Comparison of ENCODE assay signal across 8 mouse cellular contexts in genomic region chr5:24423129-24424003, GRCm38 (mm10). TPM values are rescaled to one million over a fixed set of nuclear protein-coding genes. Genes with fewer than 3 reads are reported as not detected.
DNase-seq lines count a peak whose midpoint lies in the region; ATAC-seq and TF ChIP-seq lines count a peak whose summit lies in the region.

TSS of gene Cdk5 (minus strand) at chr5:24423530.
TSS of gene Slc4a2 (plus strand) at chr5:24423837.

- peak; percentile 93 for ATAC-seq in embryonic facial prominence, embryonic 15.5 days (ENCODE audit: insufficient number of reproducible peaks, low FRiP score, low TSS enrichment, low read depth)
- peak; percentile 95 for ATAC-seq in limb, embryonic 14.5 days (ENCODE audit: low FRiP score, low read depth)
- peak; percentile 94 for ATAC-seq in midbrain, postnatal 0 days (ENCODE audit: low FRiP score)

- WGBS in bone marrow, adult 2 months = under 1% methylated on average over 46 of the region's 46 CpGs
- under 1% methylated on average over 46 of the region's 46 CpGs for WGBS in embryonic facial prominence, embryonic 15.5 days
- WGBS in limb, embryonic 14.5 days = 1% methylated on average over 46 of the region's 46 CpGs
- WGBS in midbrain, postnatal 0 days = 1% methylated on average over 46 of the region's 46 CpGs

- no peaks in the 10 kb centered on the region for H3K9me3 ChIP-seq in embryonic facial prominence, embryonic 15.5 days (replicated peaks)
- H3K9me3 ChIP-seq in limb, embryonic 14.5 days (ENCODE audit: control insufficient read depth, low read length) = no peaks in the 10 kb centered on the region
- H3K9me3 ChIP-seq in midbrain, postnatal 0 days (ENCODE audit: low read length) = no peaks in the 10 kb centered on the region

- H3K9ac ChIP-seq in embryonic facial prominence, embryonic 15.5 days = peak within 1 kb of the TSS; percentile 65
- H3K9ac ChIP-seq in limb, embryonic 14.5 days (ENCODE audit: low read depth, low read length, severe bottlenecking) = peak within 1 kb of the TSS; percentile 71
- H3K9ac ChIP-seq in midbrain, postnatal 0 days (replicated peaks; ENCODE audit: low read length, poor library complexity, severe bottlenecking) = peak within 1 kb of the TSS; percentile 81

- H3K27ac ChIP-seq in bone marrow, adult 2 months (ENCODE audit: control insufficient read depth, insufficient read depth, low read depth, low read length, poor library complexity) = peak within 1 kb of the TSS; percentile 95
- H3K27ac ChIP-seq in embryonic facial prominence, embryonic 15.5 days (replicated peaks) = peak within 1 kb of the TSS; percentile 93
- H3K27ac ChIP-seq in limb, embryonic 14.5 days (replicated peaks; ENCODE audit: low read depth, low read length) = peak within 1 kb of the TSS; percentile 92
- H3K27ac ChIP-seq in midbrain, postnatal 0 days (ENCODE audit: low read depth, low read length) = peak within 1 kb of the TSS; percentile 92

- peak within 1 kb of the TSS; percentile 84 for H3K4me2 ChIP-seq in embryonic facial prominence, embryonic 15.5 days (replicated peaks)
- H3K4me2 ChIP-seq in limb, embryonic 14.5 days (replicated peaks; ENCODE audit: low read depth, low read length, severe bottlenecking) = peak within 1 kb of the TSS; percentile 94
- peak within 1 kb of the TSS; percentile 94 for H3K4me2 ChIP-seq in midbrain, postnatal 0 days (ENCODE audit: low read depth, low read length, poor library complexity, severe bottlenecking)

- H3K27me3 ChIP-seq in embryonic facial prominence, embryonic 15.5 days = no peaks in the 10 kb centered on the region
- no peaks in the 10 kb centered on the region for H3K27me3 ChIP-seq in limb, embryonic 14.5 days (ENCODE audit: control insufficient read depth, insufficient read depth, low read length)
- H3K27me3 ChIP-seq in midbrain, postnatal 0 days (ENCODE audit: insufficient read depth, low read length) = no peaks in the 10 kb centered on the region

- H3K4me1 ChIP-seq in bone marrow, adult 2 months (ENCODE audit: control insufficient read depth, insufficient read depth, low read length) = no peaks in the 10 kb centered on the region; the same call in 1 of the 2 replicates
- H3K4me1 ChIP-seq in embryonic facial prominence, embryonic 15.5 days = peaks cover 47% of the 10 kb centered on the region
- H3K4me1 ChIP-seq in limb, embryonic 14.5 days (ENCODE audit: control insufficient read depth, insufficient read depth, low read length) = peaks cover 38% of the 10 kb centered on the region
- H3K4me1 ChIP-seq in midbrain, postnatal 0 days (ENCODE audit: insufficient read depth, low read length) = peaks cover 16% of the 10 kb centered on the region; the same call in 1 of the 2 replicates

- no peak for TF ChIP-seq CTCF in bone marrow, adult 2 months (IDR thresholded peaks at IDR 0.05; ENCODE audit: control insufficient read depth, insufficient read depth, low read length)
- peak; percentile 14; the same call in 1 of the 2 replicates for TF ChIP-seq CTCF in midbrain, postnatal 0 days (IDR thresholded peaks at IDR 0.05)

- H3K4me3 ChIP-seq in bone marrow, adult 2 months (replicated peaks; ENCODE audit: control insufficient read depth, low read depth, low read length) = peak within 1 kb of the TSS; percentile 82
- H3K4me3 ChIP-seq in embryonic facial prominence, embryonic 15.5 days (replicated peaks) = peak within 1 kb of the TSS; percentile 59
- H3K4me3 ChIP-seq in limb, embryonic 14.5 days (replicated peaks; ENCODE audit: low read length) = peak within 1 kb of the TSS; percentile 68
- H3K4me3 ChIP-seq in midbrain, postnatal 0 days (ENCODE audit: low read depth, low read length) = peak within 1 kb of the TSS; percentile 59

- H3K36me3 ChIP-seq in embryonic facial prominence, embryonic 15.5 days = peaks cover 25% of the 10 kb centered on the region
- H3K36me3 ChIP-seq in limb, embryonic 14.5 days (ENCODE audit: control insufficient read depth, insufficient read depth, low read length) = peaks cover 28% of the 10 kb centered on the region
- H3K36me3 ChIP-seq in midbrain, postnatal 0 days (ENCODE audit: insufficient read depth, low read length) = peaks cover 25% of the 10 kb centered on the region

- peak; percentile 99 for DNase-seq in 416B (ENCODE audit: low read depth)
- peak; percentile 99 for DNase-seq in heart, adult 8-10 months (ENCODE audit: low spot score)
- peak; percentile 100 for DNase-seq in kidney, adult 9 months
- peak; percentile 99 for DNase-seq in limb, embryonic 14.5 days (ENCODE audit: low spot score)
- DNase-seq in midbrain, postnatal 0 days (ENCODE audit: low spot score) = peak; percentile 100
- DNase-seq in spleen, postnatal 14 days (ENCODE audit: low spot score in 2 of 2) = peak; percentile 93 to 96

- peak; percentile 92 for TF ChIP-seq POLR2A in bone marrow, adult 2 months (IDR thresholded peaks at IDR 0.05; ENCODE audit: borderline replicate concordance, control insufficient read depth, low read depth, low read length)
- peak; percentile 41; the same call in 1 of the 2 replicates for TF ChIP-seq POLR2A in limb, embryonic 14.5 days (IDR thresholded peaks at IDR 0.05; ENCODE audit: borderline replicate concordance, extremely low read depth, insufficient read depth, insufficient read length)

RNA-seq across cellular contexts. Expression of gene Cdk5, which starts in this region (rescaled TPM):
- polyA plus RNA-seq in bone marrow, adult 2 months (2011; ENCODE audit: insufficient read depth, insufficient read length, low replicate concordance, missing spikeins) = 28.2 and 54.7 TPM in 2 replicates
- polyA plus RNA-seq in embryonic facial prominence, embryonic 15.5 days (2015; fragmentation: Nextera tagmentation; extraction: Ambion mirVana) = 52.9 and 54.1 TPM in 2 replicates
- total RNA-seq in heart, adult 8-10 months (2022) = 10 to 100 TPM; 17.3 to 23.7 (median 19.1) TPM
- polyA plus RNA-seq in limb, embryonic 14.5 days (2012; rRNA removed) = 127 and 165 TPM in 2 replicates
- polyA plus RNA-seq in limb, embryonic 14.5 days (2014; fragmentation: Nextera tagmentation; extraction: Ambion mirVana) = 51.7 TPM in 2 replicates
- total RNA-seq in midbrain, postnatal 0 days (2014; rRNA removed) = 96.5 and 104 TPM in 2 replicates
- polyA plus RNA-seq in midbrain, postnatal 0 days (2015; fragmentation: Nextera tagmentation; extraction: Ambion mirVana) = 168 and 182 TPM in 2 replicates

RNA-seq across cellular contexts. Expression of gene Slc4a2, which starts in this region (rescaled TPM):
- 13.6 and 42.9 TPM in 2 replicates for polyA plus RNA-seq in bone marrow, adult 2 months (2011; ENCODE audit: insufficient read depth, insufficient read length, low replicate concordance, missing spikeins)
- polyA plus RNA-seq in embryonic facial prominence, embryonic 15.5 days (2015; fragmentation: Nextera tagmentation; extraction: Ambion mirVana) = 37.6 and 38.9 TPM in 2 replicates
- total RNA-seq in heart, adult 8-10 months (2022) = 10 to 100 TPM; 21.9 to 32.5 (median 24.7) TPM
- polyA plus RNA-seq in limb, embryonic 14.5 days (2012; rRNA removed) = 69.1 and 84.1 TPM in 2 replicates
- polyA plus RNA-seq in limb, embryonic 14.5 days (2014; fragmentation: Nextera tagmentation; extraction: Ambion mirVana) = 30.0 and 37.1 TPM in 2 replicates
- total RNA-seq in midbrain, postnatal 0 days (2014; rRNA removed) = 35.7 and 42.1 TPM in 2 replicates
- 11.5 and 11.8 TPM in 2 replicates for polyA plus RNA-seq in midbrain, postnatal 0 days (2015; fragmentation: Nextera tagmentation; extraction: Ambion mirVana)

Comparison
In these comparisons a context has a peak if more than half of its experiments do, and no peak if none do; other contexts are left out.
1. Peak in every context shown above with its lines: DNase-seq, ATAC-seq, H3K4me3 ChIP-seq and H3K27ac ChIP-seq.